Comparison of ENCODE assay signal across 28 mouse cellular contexts in the genomic region with DNA sequence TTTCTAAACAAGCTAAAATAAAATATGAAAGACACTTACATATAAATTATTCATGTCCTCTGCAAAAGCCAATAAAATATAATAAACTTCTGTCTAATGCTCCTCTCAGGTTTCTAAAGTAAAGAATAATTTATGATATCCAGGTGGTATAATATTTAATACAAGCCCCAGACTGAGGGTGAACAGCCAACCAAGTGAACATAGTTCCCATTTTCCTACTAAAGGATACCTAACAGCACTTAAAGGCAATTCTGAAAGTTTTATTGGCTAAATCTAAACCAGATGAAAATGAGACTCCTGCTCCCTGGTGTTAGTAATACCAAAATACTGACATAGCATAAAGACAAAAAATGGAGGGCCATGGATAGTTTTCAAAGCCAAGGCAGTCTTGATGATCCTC.
DNase-seq lines count a peak whose midpoint lies in the region; ATAC-seq lines count a peak whose summit lies in the region.
"Had no signal": no experiment of that assay in that cellular context is flagged by ENCODE, and none has a peak within 500 bp of the region (broad histone marks: within the 10 kb centered on the region; RNA-seq: fewer than 3 reads in every experiment).

No protein-coding gene starts in this region.

- H3K9ac ChIP-seq in limb, embryonic 11.5 days (ENCODE audit: low read length), result no peak overlapping the region
- no peak overlapping the region for H3K9ac ChIP-seq in neural tube, embryonic 14.5 days (replicated peaks; ENCODE audit: low read depth, low read length)
- H3K9ac ChIP-seq in neural tube, embryonic 15.5 days (replicated peaks), result no peak overlapping the region
- no peak overlapping the region for H3K9ac ChIP-seq in limb, embryonic 13.5 days
- H3K9ac ChIP-seq: embryonic facial prominence, embryonic 13.5 days; embryonic facial prominence, embryonic 15.5 days; forebrain, embryonic 12.5 days had no signal

- H3K27me3 ChIP-seq in limb, embryonic 11.5 days (ENCODE audit: control insufficient read depth, insufficient read depth, low read length), result no peaks in the 10 kb centered on the region
- no peaks in the 10 kb centered on the region for H3K27me3 ChIP-seq in limb, embryonic 10.5 days (ENCODE audit: low read depth, poor library complexity, severe bottlenecking)
- no peaks in the 10 kb centered on the region for H3K27me3 ChIP-seq in neural tube, embryonic 14.5 days (ENCODE audit: control insufficient read depth, insufficient read depth, low read length)
- no peaks in the 10 kb centered on the region for H3K27me3 ChIP-seq in neural tube, embryonic 15.5 days (replicated peaks)
- no peaks in the 10 kb centered on the region for H3K27me3 ChIP-seq in limb, embryonic 13.5 days
- H3K27me3 ChIP-seq: CH12.LX; embryonic facial prominence, embryonic 13.5 days; embryonic facial prominence, embryonic 15.5 days; forebrain, embryonic 12.5 days had no signal

- H3K4me3 ChIP-seq in limb, embryonic 11.5 days (ENCODE audit: low read depth, low read length), result no peak overlapping the region
- H3K4me3 ChIP-seq in limb, embryonic 10.5 days, result no peak overlapping the region
- no peak overlapping the region for H3K4me3 ChIP-seq in neural tube, embryonic 14.5 days (ENCODE audit: low read depth, low read length)
- no peak overlapping the region for H3K4me3 ChIP-seq in neural tube, embryonic 15.5 days (replicated peaks)
- no peak overlapping the region for H3K4me3 ChIP-seq in limb, embryonic 13.5 days
- H3K4me3 ChIP-seq: embryonic facial prominence, embryonic 13.5 days; embryonic facial prominence, embryonic 15.5 days; erythroblast, embryonic 14.5 days; forebrain, embryonic 10.5 days; forebrain, embryonic 12.5 days had no signal

- H3K36me3 ChIP-seq in limb, embryonic 11.5 days (ENCODE audit: control insufficient read depth, insufficient read depth, low read length), result no peaks in the 10 kb centered on the region
- no peaks in the 10 kb centered on the region for H3K36me3 ChIP-seq in limb, embryonic 10.5 days
- H3K36me3 ChIP-seq in neural tube, embryonic 14.5 days (ENCODE audit: control insufficient read depth, insufficient read depth, low read length), result no peaks in the 10 kb centered on the region
- no peaks in the 10 kb centered on the region for H3K36me3 ChIP-seq in neural tube, embryonic 15.5 days
- no peaks in the 10 kb centered on the region for H3K36me3 ChIP-seq in limb, embryonic 13.5 days
- H3K36me3 ChIP-seq: embryonic facial prominence, embryonic 13.5 days; embryonic facial prominence, embryonic 15.5 days; forebrain, embryonic 10.5 days; forebrain, embryonic 12.5 days; G1E had no signal

- no peaks in the 10 kb centered on the region for H3K4me1 ChIP-seq in limb, embryonic 11.5 days (ENCODE audit: control insufficient read depth, insufficient read depth, low read length)
- H3K4me1 ChIP-seq in limb, embryonic 10.5 days, result no peaks in the 10 kb centered on the region
- no peaks in the 10 kb centered on the region for H3K4me1 ChIP-seq in neural tube, embryonic 14.5 days (ENCODE audit: control insufficient read depth, insufficient read depth, low read length)
- H3K4me1 ChIP-seq in neural tube, embryonic 15.5 days, result no peaks in the 10 kb centered on the region
- 0 out of 2 replicates have a peak, but pooled peaks cover 4% of the 10 kb centered on the region for H3K4me1 ChIP-seq in limb, embryonic 13.5 days
- H3K4me1 ChIP-seq: embryonic facial prominence, embryonic 13.5 days; embryonic facial prominence, embryonic 15.5 days; forebrain, embryonic 10.5 days; forebrain, embryonic 12.5 days had no signal

- no peak for DNase-seq in limb, embryonic 11.5 days (ENCODE audit: low spot score)
- no peak for DNase-seq in limb, embryonic 10.5 days (ENCODE audit: low spot score)
- DNase-seq: adrenal gland, adult 8-10 months; adrenal gland, postnatal 14 days; adrenal gland, postnatal 36 days; B cell, adult 2 months; cerebellum, adult 11-12 months; cerebellum, adult 8-10 months; cerebellum, adult 9-11 months; cerebellum, postnatal 14 days; cerebellum, postnatal 36 days; embryo, embryonic 11 days had no signal

- H3K27ac ChIP-seq in limb, embryonic 11.5 days (replicated peaks; ENCODE audit: low read depth, low read length), result no peak overlapping the region
- H3K27ac ChIP-seq in limb, embryonic 10.5 days, result no peak overlapping the region
- H3K27ac ChIP-seq in neural tube, embryonic 14.5 days (ENCODE audit: low read depth, low read length), result no peak overlapping the region
- no peak overlapping the region for H3K27ac ChIP-seq in neural tube, embryonic 15.5 days (replicated peaks)
- H3K27ac ChIP-seq in limb, embryonic 13.5 days, result no peak overlapping the region
- H3K27ac ChIP-seq: embryonic facial prominence, embryonic 13.5 days; embryonic facial prominence, embryonic 15.5 days; forebrain, embryonic 10.5 days; forebrain, embryonic 12.5 days had no signal

- H3K9me3 ChIP-seq in limb, embryonic 11.5 days (ENCODE audit: control insufficient read depth, low read length), result no peaks in the 10 kb centered on the region
- no peaks in the 10 kb centered on the region for H3K9me3 ChIP-seq in limb, embryonic 10.5 days (replicated peaks)
- no peaks in the 10 kb centered on the region for H3K9me3 ChIP-seq in neural tube, embryonic 14.5 days (ENCODE audit: control insufficient read depth, low read length)
- H3K9me3 ChIP-seq in neural tube, embryonic 15.5 days (replicated peaks), result no peaks in the 10 kb centered on the region
- H3K9me3 ChIP-seq in limb, embryonic 13.5 days, result no peaks in the 10 kb centered on the region
- H3K9me3 ChIP-seq: embryonic facial prominence, embryonic 13.5 days; embryonic facial prominence, embryonic 15.5 days; forebrain, embryonic 10.5 days; forebrain, embryonic 12.5 days; G1E had no signal

- peak; percentile 74; the same call in 1 of the 2 replicates for ATAC-seq in limb, embryonic 11.5 days (ENCODE audit: insufficient number of reproducible peaks, low FRiP score, low TSS enrichment, low read depth)
- ATAC-seq in neural tube, embryonic 14.5 days (ENCODE audit: low read depth), result peak; percentile 66; the same call in 1 of the 2 replicates
- no peak for ATAC-seq in neural tube, embryonic 15.5 days (ENCODE audit: low FRiP score)
- ATAC-seq in limb, embryonic 13.5 days (ENCODE audit: low FRiP score, low read depth), result peak; percentile 71
- ATAC-seq in megakaryocyte-erythroid progenitor cell, adult 5-6 weeks (replicated peaks; ENCODE audit: low FRiP score, low TSS enrichment, poor library complexity, severe bottlenecking), result no peak
- ATAC-seq in frontal cortex, adult (ENCODE audit: low TSS enrichment), result no peak
- ATAC-seq: activated CD4-positive, CD25-positive, alpha-beta regulatory T cell, adult 4 months; CD4-positive, CD25-positive, alpha-beta regulatory T cell, adult 4 months; forebrain, embryonic 14.5 days; Patski had no signal

- H3K4me2 ChIP-seq in limb, embryonic 11.5 days (ENCODE audit: low read depth, severe bottlenecking), result no peak overlapping the region
- H3K4me2 ChIP-seq in neural tube, embryonic 14.5 days (ENCODE audit: low read depth, low read length), result no peak overlapping the region
- H3K4me2 ChIP-seq in neural tube, embryonic 15.5 days, result no peak overlapping the region
- H3K4me2 ChIP-seq in limb, embryonic 13.5 days (replicated peaks), result no peak overlapping the region
- H3K4me2 ChIP-seq: embryonic facial prominence, embryonic 13.5 days; embryonic facial prominence, embryonic 15.5 days; forebrain, embryonic 12.5 days had no signal

Comparison
In these comparisons a context has a peak if more than half of its experiments do, and no peak if none do; other contexts are left out.
1. ATAC-seq: peak in limb, embryonic 11.5 days (single experiment), neural tube, embryonic 14.5 days (single experiment) and limb, embryonic 13.5 days (single experiment); none in neural tube, embryonic 15.5 days (single experiment), megakaryocyte-erythroid progenitor cell, adult 5-6 weeks (single experiment) and frontal cortex, adult (single experiment).